Mouse (Mus musculus): ENCODE measurements around the gene Ak6. TPM values are rescaled to one million over a fixed set of nuclear protein-coding genes. Genes with fewer than 3 reads are reported as not detected.
A peak's percentile ranks its signal among the peaks of the same experiment; 100 is the strongest.

Ak6 gene
- total and polyA plus RNA-seq, 3 experiments: 179 to 476 (median 238) TPM

DNA sequence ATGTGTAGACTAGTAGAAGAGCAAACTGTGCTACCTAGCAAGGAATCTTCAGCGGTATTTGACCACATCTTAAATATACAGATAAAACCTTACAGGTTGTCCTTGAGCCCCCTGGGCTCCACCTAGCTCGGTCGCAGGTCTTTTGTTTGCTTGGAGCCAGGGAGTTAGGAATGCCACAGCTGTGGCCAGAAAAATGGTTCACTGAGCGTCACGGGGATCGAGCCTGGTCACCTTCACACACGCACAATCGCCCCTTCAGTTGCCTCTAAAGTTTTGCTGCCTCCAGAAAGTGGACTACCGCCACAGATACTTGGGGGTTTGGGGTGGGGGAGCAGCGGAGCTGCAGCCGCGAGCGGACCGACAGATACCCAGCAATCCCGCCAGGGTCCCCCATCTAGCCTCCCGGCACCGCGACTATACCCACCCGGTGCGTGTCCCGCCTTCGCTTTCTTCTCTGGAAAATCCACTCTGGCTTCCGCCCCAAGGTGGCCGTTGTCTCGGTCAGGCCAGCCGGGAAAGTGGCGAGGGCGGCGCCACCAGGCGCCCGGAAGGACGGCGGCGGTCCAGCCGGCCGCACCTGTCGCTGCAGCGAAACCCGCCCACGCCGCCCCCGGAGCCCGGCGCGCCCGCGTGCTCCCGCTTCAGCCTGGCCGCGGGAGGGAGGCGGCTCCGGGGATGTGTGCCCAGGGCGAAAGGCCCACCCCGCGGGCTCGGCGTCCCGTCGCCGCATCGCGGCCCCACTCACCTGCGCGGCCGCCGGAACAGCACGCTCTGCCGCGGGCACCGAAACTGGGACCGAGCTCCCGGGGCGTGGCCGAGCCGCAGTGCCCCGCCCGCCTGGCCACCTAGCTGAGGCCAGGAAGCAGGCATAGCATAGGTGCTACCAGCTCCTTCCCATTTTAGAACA, 34.3 kb upstream of the Ak6 start, which contains the start of gene Marveld2:
TSS of gene Marveld2 (minus strand) at position 791 of the 907 bp plus-strand sequence.
- Histone ChIP-seq H3K9me3 (replicated peaks; ENCODE audit: low read length) (peaks cover 3% of the 10 kb centered on the region), H3K9ac (ENCODE audit: insufficient read depth, low read depth) (no peak within 1 kb of the TSS; the same call in 1 of the 2 replicates), H3K4me3 (replicated peaks in 1 of 3; ENCODE audit: low read depth in 2 of 3, low read length in 2 of 3, poor library complexity in 1 of 3) (peak within 1 kb of the TSS in 1 of 3 experiments; percentile 44), H3K27ac (ENCODE audit: insufficient read depth, low read depth) (no peak within 1 kb of the TSS), H3K4me1 (ENCODE audit: control insufficient read depth in 1 of 2, insufficient read depth in 2 of 2) (no peaks in the 10 kb centered on the region), H3K4me2 (ENCODE audit: insufficient read depth, low read depth, poor library complexity, severe bottlenecking) (no peak within 1 kb of the TSS; the same call in 1 of the 2 replicates), H3K79me2 (replicated peaks; ENCODE audit: control insufficient read depth, extremely low read depth, insufficient read depth, poor library complexity, severe bottlenecking) (no peaks in the 10 kb centered on the region), H3K27me3 (replicated peaks) (no peaks in the 10 kb centered on the region), H3K36me3 (replicated peaks in 1 of 2; ENCODE audit: control insufficient read depth in 1 of 2, insufficient read depth in 1 of 2, low read length in 1 of 2) (peaks cover 18 to 51% of the 10 kb centered on the region in 2 experiments)
- dilution Hi-C loops (cut with MboI; ENCODE audit: extremely low pct_ligation_motif_present, extremely low pct_unique_long_range_greater_than_20kb, low sequenced_read_pairs): no loop called here
- TF ChIP-seq TBP (conservative IDR thresholded peaks at IDR 0.05; ENCODE audit: low read depth, low read length): no peak
- no peak for TF ChIP-seq CHD2 (IDR thresholded peaks at IDR 0.05; ENCODE audit: low read length)
- peak; percentile 37; the same call in 1 of the 2 replicates for TF ChIP-seq POLR2A (IDR thresholded peaks at IDR 0.05; ENCODE audit: low read depth, low read length)
- in situ Hi-C loops (cut with MboI; ENCODE audit: low pct_ligation_motif_present, low pct_unique_long_range_greater_than_20kb, low sequenced_read_pairs): no loop called here
- DNase-seq (ENCODE audit: extremely low read depth): no peak

DNA sequence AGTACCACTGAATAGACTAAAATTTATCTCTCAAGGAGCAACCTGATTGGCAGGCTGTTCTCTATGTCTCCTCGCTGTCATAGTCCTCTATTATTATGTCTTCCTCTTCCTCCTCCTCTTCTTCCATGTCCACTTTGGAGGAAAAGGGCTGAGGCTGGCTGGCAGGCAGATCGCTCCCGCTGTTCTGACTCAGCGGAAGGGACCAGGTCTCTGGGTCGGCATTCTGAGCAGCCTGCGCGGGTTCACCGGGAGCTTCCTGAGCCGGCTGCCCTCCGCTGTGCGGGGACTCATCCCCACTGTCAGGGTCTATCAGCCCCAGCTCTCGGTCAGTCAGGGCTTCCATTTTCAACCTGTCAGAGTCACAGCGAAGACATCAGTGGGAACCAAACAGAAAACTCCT, 33.2 kb upstream of the Ak6 start:
- DNase-seq (ENCODE audit: extremely low read depth): no peak
- in situ Hi-C loops (cut with MboI; ENCODE audit: low pct_ligation_motif_present, low pct_unique_long_range_greater_than_20kb, low sequenced_read_pairs) (no loop called here), dilution Hi-C loops (cut with MboI; ENCODE audit: extremely low pct_ligation_motif_present, extremely low pct_unique_long_range_greater_than_20kb, low sequenced_read_pairs) (no loop called here)
- TF ChIP-seq MAZ (IDR thresholded peaks at IDR 0.05; ENCODE audit: low read depth, low read length) (no peak), ZKSCAN1 (IDR thresholded peaks at IDR 0.05; ENCODE audit: borderline replicate concordance, low read depth, low read length) (no peak), KAT2A (IDR thresholded peaks at IDR 0.05; ENCODE audit: insufficient replicate concordance, low read length) (no peak), JUN (IDR thresholded peaks at IDR 0.05; ENCODE audit: insufficient read depth, low read depth, low read length) (no peak), RCOR1 (conservative IDR thresholded peaks at IDR 0.05; ENCODE audit: low read depth, low read length) (no peak), PAX5 (IDR thresholded peaks at IDR 0.05; ENCODE audit: low read length) (no peak), MEF2A (IDR thresholded peaks at IDR 0.05; ENCODE audit: borderline replicate concordance, low read depth, low read length) (no peak), GABPA (IDR thresholded peaks at IDR 0.05; ENCODE audit: insufficient replicate concordance, low read depth, low read length) (no peak), SIN3A (IDR thresholded peaks at IDR 0.05; ENCODE audit: low read length) (no peak), HCFC1 (IDR thresholded peaks at IDR 0.05; ENCODE audit: low read depth, low read length) (no peak), ELF1 (IDR thresholded peaks at IDR 0.05; ENCODE audit: low read depth, low read length) (no peak), CHD1 (IDR thresholded peaks at IDR 0.05; ENCODE audit: low read depth, low read length) (no peak), MAFK (IDR thresholded peaks at IDR 0.05; ENCODE audit: insufficient replicate concordance, low read length) (no peak), ETS1 (conservative IDR thresholded peaks at IDR 0.05; ENCODE audit: low read depth, low read length) (no peak), POLR2A (IDR thresholded peaks at IDR 0.05; ENCODE audit: low read depth, low read length) (no peak), TCF12 (IDR thresholded peaks at IDR 0.05; ENCODE audit: low read depth, low read length) (no peak)
- H3K9me3 ChIP-seq (replicated peaks; ENCODE audit: low read length): peaks cover 3% of the 10 kb centered on the region
- H3K36me3 ChIP-seq (replicated peaks in 1 of 2; ENCODE audit: control insufficient read depth in 1 of 2, insufficient read depth in 1 of 2, low read length in 1 of 2): peaks cover 22 to 55% of the 10 kb centered on the region in 2 experiments
- no peaks in the 10 kb centered on the region for H3K27me3 ChIP-seq (replicated peaks)
- no peak overlapping the region for H3K4me2 ChIP-seq (ENCODE audit: insufficient read depth, low read depth, poor library complexity, severe bottlenecking)
- H3K9ac ChIP-seq (ENCODE audit: insufficient read depth, low read depth): no peak overlapping the region
- H3K4me1 ChIP-seq (ENCODE audit: control insufficient read depth in 1 of 2, insufficient read depth in 2 of 2): no peaks in the 10 kb centered on the region
- no peaks in the 10 kb centered on the region for H3K79me2 ChIP-seq (replicated peaks; ENCODE audit: control insufficient read depth, extremely low read depth, insufficient read depth, poor library complexity, severe bottlenecking)
- no peak overlapping the region for H3K4me3 ChIP-seq (replicated peaks in 1 of 3; ENCODE audit: low read depth in 2 of 3, low read length in 2 of 3, poor library complexity in 1 of 3)
- H3K27ac ChIP-seq (ENCODE audit: insufficient read depth, low read depth): no peak overlapping the region
